Mouse (Mus musculus): ENCODE data around the gene Fam81b. TPM values are rescaled to one million over a fixed set of nuclear protein-coding genes. Genes with fewer than 3 reads are reported as not detected.

Fam81b gene
- not detected in 2 replicates for polyA plus RNA-seq (2015; fragmentation: Nextera tagmentation; extraction: Ambion mirVana)

DNA sequence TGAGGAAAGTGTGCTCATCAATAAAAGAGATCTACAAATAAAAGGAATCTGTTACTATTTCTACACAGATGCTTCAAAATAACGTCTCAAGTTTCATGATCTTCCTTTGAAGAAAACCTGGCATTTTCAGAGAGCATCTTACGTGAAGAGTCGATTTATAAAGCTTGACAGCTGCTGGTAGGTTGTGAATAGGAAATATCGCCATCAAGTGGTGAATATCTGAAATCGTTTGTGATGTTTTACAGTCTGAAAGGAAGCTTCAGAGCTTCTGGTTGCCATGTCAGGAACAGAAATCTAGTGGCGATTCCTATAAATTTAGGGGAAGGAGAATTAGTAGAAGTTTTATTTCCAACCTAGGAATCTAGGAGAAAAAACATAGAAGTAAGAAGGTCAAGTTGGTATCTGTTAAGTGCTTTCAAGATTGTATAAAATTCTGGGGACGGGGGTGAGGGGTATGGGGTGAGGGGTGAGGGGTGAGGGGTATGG lies at the start of gene Fam81b:
Gene Fam81b, minus strand, starts transcription at position 436 of the 486 bp plus-strand sequence.

Small RNA genes within 50 kb of the gene (microRNA-seq; reads per million reads assigned to microRNA genes)
- gene Gm24025 (ENCODE audit: borderline replicate concordance, insufficient number of aligned reads), result not detected

Other genes with a start within 250 kb of the Fam81b start
- gene Gpr150, start 248.1 kb downstream of the Fam81b start, polyA plus RNA-seq (2015; fragmentation: Nextera tagmentation; extraction: Ambion mirVana), result 0.36 and 0.90 TPM in 2 replicates
- 8.9 and 9.0 TPM in 2 replicates for gene Arsk, start 206.4 kb downstream of the Fam81b start, polyA plus RNA-seq (2015; fragmentation: Nextera tagmentation; extraction: Ambion mirVana)
- gene Ttc37, start 206.3 kb downstream of the Fam81b start, polyA plus RNA-seq (2015; fragmentation: Nextera tagmentation; extraction: Ambion mirVana), result 5.7 and 6.7 TPM in 2 replicates
- 1.4 and 3.5 TPM in 2 replicates for gene Mctp1, start 79.5 kb upstream of the Fam81b start, polyA plus RNA-seq (2015; fragmentation: Nextera tagmentation; extraction: Ambion mirVana)